Mouse (Mus musculus) heart, embryonic 16.5 days (tissue): Measurements from ENCODE around the gene Cyren. TPM values are rescaled to one million over a fixed set of nuclear protein-coding genes. Genes with fewer than 3 reads are reported as not detected.

Experiments
- polyA plus RNA-seq: library from polyadenylated mRNA; unstranded; fragments of >200 nt; fragmentation: Nextera tagmentation; extraction: Ambion mirVana; gene quantifications from 2 replicates; pipeline ENCODE4 v1.2.1, GENCODE M21; 2015

Gene Cyren
- polyA plus RNA-seq, 1 experiment from 2014 or later, result 9.7 TPM

Other genes starting within 250 kb of the Cyren start
- 4.4 and 7.9 TPM in 2 replicates for gene Agbl3, start 97.6 kb downstream of the Cyren start, polyA plus RNA-seq
- 2.5 TPM in 2 replicates for gene Tmem140, start 14.9 kb downstream of the Cyren start, polyA plus RNA-seq
- gene Wdr91, start 32.8 kb upstream of the Cyren start, polyA plus RNA-seq, result 8.3 and 9.5 TPM in 2 replicates
- gene Stra8, start 42.1 kb upstream of the Cyren start, polyA plus RNA-seq, result 0.30 TPM in 1 of 2 replicates, not detected in the other
- gene Slc23a4, start 110.3 kb upstream of the Cyren start, polyA plus RNA-seq, result 0.79 and 1.7 TPM in 2 replicates